Mouse (Mus musculus): Measurements from ENCODE around the gene Gm21852.
"Not testable (repeated sequence)": the region's sequence is repeated elsewhere in the genome, so short reads cannot be mapped to it uniquely, and the experiment has no call there.

The Gm21852 gene

DNA sequence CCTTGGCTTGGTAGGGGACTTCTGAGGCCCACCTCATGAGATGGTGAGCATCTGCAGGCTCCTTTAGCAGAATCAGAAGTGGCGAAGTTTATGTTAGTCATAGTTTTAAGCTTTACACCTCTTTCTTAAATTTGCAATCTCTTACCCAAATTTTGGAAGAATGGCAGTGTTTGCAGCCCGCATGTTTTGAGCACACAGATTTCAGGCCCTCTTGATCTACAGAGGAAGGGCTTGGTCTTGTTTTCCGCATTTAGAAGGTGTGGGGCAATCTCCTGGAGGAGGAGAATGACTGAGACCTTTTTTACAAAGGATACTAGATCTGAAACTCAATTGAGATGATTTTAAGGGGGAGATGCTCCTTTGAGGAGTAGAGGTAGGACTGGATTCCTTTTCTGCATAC lies at the start of gene Gm21852:
Gm21852 (minus strand) TSS at position 101 of the 400 bp plus-strand sequence.
- DNase-seq = not testable (repeated sequence)
